Mouse (Mus musculus): ENCODE results near the gene Traf1. TPM values are rescaled to one million over a fixed set of nuclear protein-coding genes. Genes with fewer than 3 reads are reported as not detected.

The Traf1 gene
- polyA plus RNA-seq, 1 experiment from 2014 or later: 0.34 TPM

DNA sequence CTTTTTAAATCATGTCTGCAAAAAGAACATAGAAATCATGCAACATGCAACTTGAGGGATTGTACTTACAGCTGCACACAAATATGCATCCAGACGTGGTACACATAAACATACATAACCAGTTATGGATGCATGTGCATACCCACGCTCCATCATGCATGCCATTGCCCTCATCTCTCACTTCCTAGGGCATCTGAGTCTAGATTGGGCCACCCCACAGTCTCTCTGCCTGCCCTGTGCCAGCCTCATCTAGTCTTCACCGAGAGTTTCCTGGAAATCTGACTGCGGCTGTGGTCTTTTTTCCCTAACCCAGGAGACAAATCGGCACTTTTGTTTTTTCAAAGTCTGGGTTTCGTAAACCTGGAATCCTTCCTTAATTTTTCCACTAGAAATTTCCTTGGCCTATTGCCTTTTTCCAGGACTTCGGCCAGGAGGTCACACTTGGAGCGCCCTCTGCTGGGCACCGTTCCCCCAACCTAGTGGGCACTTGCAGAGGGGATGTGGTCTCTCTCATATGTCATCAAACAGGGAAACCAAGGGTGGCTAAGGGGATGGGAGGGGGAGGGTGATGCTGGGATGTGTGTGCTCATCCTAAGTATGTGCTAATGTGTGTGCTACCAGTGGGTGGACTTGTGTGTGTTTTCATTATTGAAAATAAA is 8.6 kb upstream of the Traf1 start:
- no peak overlapping the region for H3K9ac ChIP-seq (ENCODE audit: low read length)

DNA sequence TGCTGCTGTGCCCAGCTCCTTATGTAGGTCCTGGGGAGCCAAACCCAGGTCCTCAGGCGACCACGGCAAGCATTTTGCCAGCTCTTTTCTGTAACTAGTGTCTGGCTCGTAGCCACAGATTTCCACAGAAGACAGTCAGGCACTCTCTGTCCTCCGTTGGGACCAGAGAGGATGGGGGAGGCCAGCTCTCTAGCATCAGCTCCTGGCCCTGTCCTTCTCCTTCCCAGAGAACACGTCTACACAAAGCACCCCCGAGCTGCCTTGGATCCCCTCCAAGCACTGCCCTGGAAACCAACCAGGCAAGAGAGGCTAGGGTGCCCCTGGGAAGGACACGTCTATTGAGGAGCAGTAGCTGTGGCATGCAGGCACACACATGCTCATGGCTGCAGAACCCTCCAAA is 7.6 kb upstream of the Traf1 start:
- no peak overlapping the region for H3K9ac ChIP-seq (ENCODE audit: low read length)
- H3K4me2 ChIP-seq: no peak overlapping the region
- DNase-seq (ENCODE audit: low spot score, missing footprints): no peak
- H3K4me3 ChIP-seq (ENCODE audit: low read depth, low read length): no peak overlapping the region
- no peak for ATAC-seq (ENCODE audit: low FRiP score)
- H3K36me3 ChIP-seq (ENCODE audit: control insufficient read depth, insufficient read depth, low read length): no peaks in the 10 kb centered on the region
- no peaks in the 10 kb centered on the region for H3K4me1 ChIP-seq (ENCODE audit: control insufficient read depth, insufficient read depth, low read length)
- 81% methylated on average over 7 of the region's 7 CpGs for WGBS
- H3K27me3 ChIP-seq (ENCODE audit: control insufficient read depth, insufficient read depth, low read length): no peaks in the 10 kb centered on the region
- no peaks in the 10 kb centered on the region for H3K9me3 ChIP-seq (ENCODE audit: control insufficient read depth, low read length)
- no peak overlapping the region for H3K27ac ChIP-seq (ENCODE audit: low read depth, low read length)

More for the DNA sequence above, 8.6 kb upstream of the Traf1 start:
- ATAC-seq (ENCODE audit: low FRiP score) (peak; percentile 58; the same call in 1 of the 2 replicates), DNase-seq (ENCODE audit: low spot score, missing footprints) (peak; percentile 98)
- H3K27ac ChIP-seq (ENCODE audit: low read depth, low read length): no peak overlapping the region
- H3K4me2 ChIP-seq: no peak overlapping the region
- no peaks in the 10 kb centered on the region for H3K36me3 ChIP-seq (ENCODE audit: control insufficient read depth, insufficient read depth, low read length)
- WGBS: 37% methylated on average over 9 of the region's 9 CpGs
- H3K27me3 ChIP-seq (ENCODE audit: control insufficient read depth, insufficient read depth, low read length): no peaks in the 10 kb centered on the region
- H3K4me1 ChIP-seq (ENCODE audit: control insufficient read depth, insufficient read depth, low read length): no peaks in the 10 kb centered on the region
- no peak overlapping the region for H3K4me3 ChIP-seq (ENCODE audit: low read depth, low read length)
- no peaks in the 10 kb centered on the region; the same call in 1 of the 2 replicates for H3K9me3 ChIP-seq (ENCODE audit: control insufficient read depth, low read length)

DNA sequence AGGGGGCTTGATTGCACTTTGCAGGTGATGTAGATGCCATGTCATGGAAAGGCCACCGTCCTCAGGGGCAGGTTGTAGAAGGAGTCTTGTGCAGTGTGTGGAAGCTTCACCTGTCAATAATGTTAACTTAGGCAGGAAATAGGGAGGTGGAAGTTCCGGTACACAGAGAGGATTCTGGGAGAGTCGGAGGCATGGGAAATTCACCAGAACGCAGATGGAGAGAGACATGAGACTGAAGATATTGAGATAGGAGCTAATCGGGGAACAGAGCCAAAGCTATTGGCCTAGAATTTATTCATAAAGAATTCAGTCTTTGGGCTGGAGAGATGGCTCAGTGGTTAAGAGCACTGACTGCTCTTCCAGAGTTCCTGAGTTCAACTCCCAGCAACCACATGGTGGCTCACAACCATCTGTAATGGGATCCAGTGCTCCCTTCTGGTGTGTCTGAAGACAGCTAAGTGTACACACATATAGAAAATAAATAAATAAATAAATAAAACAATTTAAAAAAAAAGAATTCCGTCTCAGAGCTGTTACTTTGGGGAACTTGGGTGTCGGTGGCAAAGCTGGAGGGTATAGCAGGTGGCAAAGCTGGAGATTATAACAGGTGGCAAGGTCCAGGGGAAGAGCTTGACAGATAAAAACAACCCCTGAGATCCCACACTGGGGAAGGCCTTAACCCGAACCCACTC is 4.8 kb upstream of the Traf1 start:
- no peak overlapping the region for H3K4me3 ChIP-seq (ENCODE audit: low read depth, low read length)
- H3K27me3 ChIP-seq (ENCODE audit: control insufficient read depth, insufficient read depth, low read length): no peaks in the 10 kb centered on the region
- no peak overlapping the region for H3K27ac ChIP-seq (ENCODE audit: low read depth, low read length)
- H3K36me3 ChIP-seq (ENCODE audit: control insufficient read depth, insufficient read depth, low read length): no peaks in the 10 kb centered on the region
- 89% methylated on average over 8 of the region's 8 CpGs for WGBS
- no peaks in the 10 kb centered on the region for H3K9me3 ChIP-seq (ENCODE audit: control insufficient read depth, low read length)
- no peaks in the 10 kb centered on the region for H3K4me1 ChIP-seq (ENCODE audit: control insufficient read depth, insufficient read depth, low read length)
- ATAC-seq (ENCODE audit: low FRiP score) (no peak), DNase-seq (ENCODE audit: low spot score, missing footprints) (peak; percentile 64)
- H3K9ac ChIP-seq (ENCODE audit: low read length): no peak overlapping the region
- H3K4me2 ChIP-seq: no peak overlapping the region

DNA sequence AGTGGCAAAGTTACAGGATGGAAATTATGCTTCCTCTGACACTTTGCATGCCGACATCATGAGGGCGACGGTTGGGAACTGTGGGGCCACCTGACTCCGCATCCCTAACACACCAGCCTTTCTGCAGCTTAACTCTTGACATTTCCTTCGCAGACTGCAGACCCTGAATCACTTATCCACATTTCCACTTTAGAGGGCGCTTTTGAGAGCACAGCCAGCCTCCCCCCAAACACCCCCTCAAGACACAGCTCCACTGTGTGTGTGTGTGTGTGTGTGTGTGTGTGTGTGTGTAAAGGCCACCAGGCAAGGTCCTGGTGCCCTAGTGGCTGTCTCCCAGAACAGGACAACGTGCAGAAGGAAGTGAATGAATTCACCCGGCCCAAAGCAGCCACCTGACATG is 4.2 kb upstream of the Traf1 start:
- H3K4me1 ChIP-seq (ENCODE audit: control insufficient read depth, insufficient read depth, low read length): no peaks in the 10 kb centered on the region

GRCm38 (mm10) chr2:34965293-34965692 is 3.7 kb upstream of the Traf1 start:
- no peaks in the 10 kb centered on the region for H3K27me3 ChIP-seq (ENCODE audit: control insufficient read depth, insufficient read depth, low read length)
- H3K9ac ChIP-seq (ENCODE audit: low read length): no peak overlapping the region
- ATAC-seq (ENCODE audit: low FRiP score) (no peak), DNase-seq (ENCODE audit: low spot score, missing footprints) (no peak)
- H3K4me3 ChIP-seq (ENCODE audit: low read depth, low read length): no peak overlapping the region
- H3K4me2 ChIP-seq: no peak overlapping the region
- no peaks in the 10 kb centered on the region for H3K4me1 ChIP-seq (ENCODE audit: control insufficient read depth, insufficient read depth, low read length)
- 46% methylated on average over 9 of the region's 9 CpGs for WGBS
- no peak overlapping the region for H3K27ac ChIP-seq (ENCODE audit: low read depth, low read length)
- no peaks in the 10 kb centered on the region for H3K9me3 ChIP-seq (ENCODE audit: control insufficient read depth, low read length)
- H3K36me3 ChIP-seq (ENCODE audit: control insufficient read depth, insufficient read depth, low read length): no peaks in the 10 kb centered on the region

More for the DNA sequence above, 4.2 kb upstream of the Traf1 start:
- H3K36me3 ChIP-seq (ENCODE audit: control insufficient read depth, insufficient read depth, low read length): no peaks in the 10 kb centered on the region
- no peak overlapping the region for H3K4me2 ChIP-seq
- 81% methylated on average over 8 of the region's 8 CpGs for WGBS
- H3K9ac ChIP-seq (ENCODE audit: low read length): no peak overlapping the region
- DNase-seq (ENCODE audit: low spot score, missing footprints) (no peak), ATAC-seq (ENCODE audit: low FRiP score) (no peak)
- H3K27me3 ChIP-seq (ENCODE audit: control insufficient read depth, insufficient read depth, low read length): no peaks in the 10 kb centered on the region
- no peaks in the 10 kb centered on the region for H3K9me3 ChIP-seq (ENCODE audit: control insufficient read depth, low read length)
- no peak overlapping the region for H3K4me3 ChIP-seq (ENCODE audit: low read depth, low read length)
- no peak overlapping the region for H3K27ac ChIP-seq (ENCODE audit: low read depth, low read length)

DNA sequence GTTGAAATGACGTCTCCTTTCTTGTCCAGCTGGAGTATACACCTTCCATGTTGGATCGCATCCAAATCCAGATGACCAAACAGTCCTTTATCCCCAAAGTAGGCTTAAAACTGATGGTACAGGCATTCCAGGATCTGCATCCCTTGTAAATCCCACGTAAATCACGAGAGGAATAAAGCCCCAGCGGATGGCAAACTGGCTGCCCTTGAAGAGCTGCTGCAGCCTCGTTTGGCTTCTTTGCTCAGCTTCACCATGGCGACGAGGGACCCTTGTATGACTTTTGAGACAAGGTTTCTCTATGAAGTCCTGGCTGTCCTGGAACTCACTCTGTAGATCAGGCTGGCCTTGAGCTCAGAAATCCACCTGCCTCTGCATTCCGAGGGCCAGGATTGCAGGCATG is 3.1 kb upstream of the Traf1 start:
- Histone ChIP-seq H3K4me2 (no peak overlapping the region), H3K9me3 (ENCODE audit: control insufficient read depth, low read length) (no peaks in the 10 kb centered on the region)
- 69% methylated on average over 9 of the region's 9 CpGs for WGBS

GRCm38 (mm10) chr2:34964230-34964629 is 2.7 kb upstream of the Traf1 start:
- WGBS: 83% methylated on average over 6 of the region's 6 CpGs
- H3K9ac ChIP-seq (ENCODE audit: low read length): no peak overlapping the region
- no peak overlapping the region for H3K4me2 ChIP-seq
- H3K9me3 ChIP-seq (ENCODE audit: control insufficient read depth, low read length): no peaks in the 10 kb centered on the region
- H3K27ac ChIP-seq (ENCODE audit: low read depth, low read length): no peak overlapping the region
- ATAC-seq (ENCODE audit: low FRiP score) (no peak), DNase-seq (ENCODE audit: low spot score, missing footprints) (peak; percentile 51)
- H3K4me3 ChIP-seq (ENCODE audit: low read depth, low read length): no peak overlapping the region
- H3K36me3 ChIP-seq (ENCODE audit: control insufficient read depth, insufficient read depth, low read length): no peaks in the 10 kb centered on the region
- no peaks in the 10 kb centered on the region for H3K4me1 ChIP-seq (ENCODE audit: control insufficient read depth, insufficient read depth, low read length)
- H3K27me3 ChIP-seq (ENCODE audit: control insufficient read depth, insufficient read depth, low read length): no peaks in the 10 kb centered on the region

More for the DNA sequence above, 3.1 kb upstream of the Traf1 start:
- Histone ChIP-seq H3K4me1 (ENCODE audit: control insufficient read depth, insufficient read depth, low read length) (no peaks in the 10 kb centered on the region), H3K27ac (ENCODE audit: low read depth, low read length) (no peak overlapping the region), H3K4me3 (ENCODE audit: low read depth, low read length) (no peak overlapping the region), H3K27me3 (ENCODE audit: control insufficient read depth, insufficient read depth, low read length) (no peaks in the 10 kb centered on the region), H3K36me3 (ENCODE audit: control insufficient read depth, insufficient read depth, low read length) (no peaks in the 10 kb centered on the region), H3K9ac (ENCODE audit: low read length) (no peak overlapping the region)
- ATAC-seq (ENCODE audit: low FRiP score) (no peak), DNase-seq (ENCODE audit: low spot score, missing footprints) (peak; percentile 76)

- H3K9ac ChIP-seq (ENCODE audit: low read length): no peak overlapping the region
- H3K27me3 ChIP-seq (ENCODE audit: control insufficient read depth, insufficient read depth, low read length): no peaks in the 10 kb centered on the region
- H3K27ac ChIP-seq (ENCODE audit: low read depth, low read length): no peak overlapping the region
- ATAC-seq (ENCODE audit: low FRiP score): no peak
- H3K4me3 ChIP-seq (ENCODE audit: low read depth, low read length): no peak overlapping the region
- H3K9me3 ChIP-seq (ENCODE audit: control insufficient read depth, low read length): no peaks in the 10 kb centered on the region
- WGBS: 86% methylated on average over 13 of the region's 13 CpGs
- H3K4me1 ChIP-seq (ENCODE audit: control insufficient read depth, insufficient read depth, low read length): no peaks in the 10 kb centered on the region
- peak; percentile 54 for DNase-seq (ENCODE audit: low spot score, missing footprints)
- H3K4me2 ChIP-seq: no peak overlapping the region
- no peaks in the 10 kb centered on the region for H3K36me3 ChIP-seq (ENCODE audit: control insufficient read depth, insufficient read depth, low read length)
Measured at GRCm38 (mm10) chr2:34963371-34963956, 1.9 kb upstream of the Traf1 start.

- ATAC-seq (ENCODE audit: low FRiP score): no peak
- Histone ChIP-seq H3K27ac (ENCODE audit: low read depth, low read length) (no peak overlapping the region), H3K36me3 (ENCODE audit: control insufficient read depth, insufficient read depth, low read length) (no peaks in the 10 kb centered on the region), H3K4me1 (ENCODE audit: control insufficient read depth, insufficient read depth, low read length) (no peaks in the 10 kb centered on the region), H3K4me2 (no peak overlapping the region), H3K9ac (ENCODE audit: low read length) (no peak overlapping the region), H3K9me3 (ENCODE audit: control insufficient read depth, low read length) (no peaks in the 10 kb centered on the region), H3K27me3 (ENCODE audit: control insufficient read depth, insufficient read depth, low read length) (no peaks in the 10 kb centered on the region), H3K4me3 (ENCODE audit: low read depth, low read length) (no peak overlapping the region)
- 90% methylated on average over 9 of the region's 9 CpGs for WGBS
- no peak for DNase-seq (ENCODE audit: low spot score, missing footprints)
Measured at GRCm38 (mm10) chr2:34962893-34963292, 1.3 kb upstream of the Traf1 start.

All from midbrain, embryonic 11.5 days (tissue).